Mouse (Mus musculus) thymus, adult 2 months (tissue): ENCODE results near the gene Acadm.

ENCODE experiments used
- CTCF ChIP-seq: fragments of 200-500 bp; IDR thresholded peaks from 2 replicates; pipeline ENCODE4 v1.5.1; 2012; ENCODE audit warnings: mild to moderate bottlenecking, control low read depth, low read length, moderate library complexity, borderline replicate concordance; ENCODE audit not compliant: control insufficient read depth, poor library complexity, insufficient read depth; ENCODE audit errors: extremely low read depth
- POLR2A ChIP-seq: fragments of 200-500 bp; IDR thresholded peaks from 2 replicates; pipeline ENCODE4 v1.6.1; 2012; ENCODE audit warnings: mild to moderate bottlenecking, low read length, control low read depth, moderate library complexity; ENCODE audit not compliant: control insufficient read depth, poor library complexity, insufficient read depth; ENCODE audit errors: extremely low read depth

GRCm38 (mm10) chr3:153973171-153973948 is 28.9 kb upstream of the Acadm start, which contains the start of gene Slc44a5:
- no peak for TF ChIP-seq POLR2A
- TF ChIP-seq CTCF: no peak
